Mouse (Mus musculus) limb, embryonic 13.5 days (tissue): ENCODE measurements around the gene Nqo1. TPM values are rescaled to one million over a fixed set of nuclear protein-coding genes. Genes with fewer than 3 reads are reported as not detected.

ENCODE experiments used
- ATAC-seq: fragments of 200-750 bp; cut with Nextera tagmentation; 2 replicates; pipeline ENCODE4 v1.8.0; 2017; ENCODE audit warnings: low read depth, moderate number of reproducible peaks, moderate TSS enrichment; ENCODE audit not compliant: low FRiP score
- H3K27ac ChIP-seq: fragments of 300-500 bp; sonication (generic); 2 replicates; pipeline ENCODE4 v1.5.1; 2015; ENCODE audit warnings: inconsistent platforms, mild to moderate bottlenecking, moderate library complexity
- H3K27me3 ChIP-seq: fragments of 300-500 bp; sonication (generic); 2 replicates; pipeline ENCODE4 v1.6.1; 2015; ENCODE audit warnings: mild to moderate bottlenecking, inconsistent platforms
- H3K36me3 ChIP-seq: fragments of 300-500 bp; sonication (generic); 2 replicates; pipeline ENCODE4 v1.6.1; 2015; ENCODE audit warnings: inconsistent platforms, mild to moderate bottlenecking, moderate library complexity
- H3K4me1 ChIP-seq: fragments of 300-500 bp; sonication (generic); 2 replicates; pipeline ENCODE4 v1.6.1; 2015; ENCODE audit warnings: inconsistent platforms
- H3K4me2 ChIP-seq: fragments of 300-500 bp; sonication (generic); replicated peaks from 2 replicates; pipeline ENCODE4 v1.6.1; 2015; ENCODE audit warnings: inconsistent platforms, mild to moderate bottlenecking, moderate library complexity
- H3K4me3 ChIP-seq: fragments of 300-500 bp; sonication (generic); 2 replicates; pipeline ENCODE4 v1.5.1; 2015; ENCODE audit warnings: moderate library complexity, mild to moderate bottlenecking, inconsistent platforms
- H3K9ac ChIP-seq: fragments of 300-500 bp; sonication (generic); 2 replicates; pipeline ENCODE4 v1.6.1; 2015; ENCODE audit warnings: mild to moderate bottlenecking, inconsistent platforms
- H3K9me3 ChIP-seq: fragments of 300-500 bp; sonication (generic); 2 replicates; pipeline ENCODE4 v1.6.1; 2016; ENCODE audit warnings: inconsistent platforms
- WGBS: fragments of 180-500 bp; shearing (Covaris S2); methylation state at CpG from one replicate; pipeline ENCODE4 v1.1.7; 2015; 5-methylcytosine and 5-hydroxymethylcytosine counted together
- polyA plus RNA-seq: library from polyadenylated mRNA; unstranded; fragments of >200 nt; fragmentation: Nextera tagmentation; extraction: Ambion mirVana; gene quantifications from 2 replicates; pipeline ENCODE4 v1.2.1, GENCODE M21; 2015

Nqo1 gene
- polyA plus RNA-seq = 18.8 and 20.3 TPM in 2 replicates

GRCm38 (mm10) chr8:107403038-107403781 is at the start of gene Nqo1:
Gene Nqo1 (minus strand): TSS chr8:107403206.
- Histone ChIP-seq H3K9ac (peak within 1 kb of the TSS; percentile 55), H3K4me3 (peak within 1 kb of the TSS; percentile 42), H3K4me1 (peaks cover 33% of the 10 kb centered on the region), H3K9me3 (no peaks in the 10 kb centered on the region), H3K36me3 (peaks cover 1% of the 10 kb centered on the region; the same call in 1 of the 2 replicates), H3K27me3 (no peaks in the 10 kb centered on the region), H3K27ac (peak within 1 kb of the TSS; percentile 85), H3K4me2 (peak within 1 kb of the TSS; percentile 70)
- peak; percentile 98 for ATAC-seq
- 10% methylated on average over 22 of the region's 22 CpGs for WGBS

- no peak overlapping the region for H3K4me2 ChIP-seq
- H3K4me1 ChIP-seq = peaks cover 31% of the 10 kb centered on the region
- H3K4me3 ChIP-seq = no peak overlapping the region
- no peaks in the 10 kb centered on the region for H3K27me3 ChIP-seq
- H3K9me3 ChIP-seq = no peaks in the 10 kb centered on the region
- WGBS = 86% methylated on average over 13 of the region's 13 CpGs
- no peak overlapping the region for H3K27ac ChIP-seq
- peaks cover 20% of the 10 kb centered on the region for H3K36me3 ChIP-seq
- H3K9ac ChIP-seq = no peak overlapping the region
- ATAC-seq = no peak
Measured at GRCm38 (mm10) chr8:107451414-107452066, 48.5 kb upstream of the Nqo1 start.

- Histone ChIP-seq H3K4me3 (no peak overlapping the region), H3K4me2 (no peak overlapping the region), H3K9ac (no peak overlapping the region), H3K36me3 (peaks cover 18% of the 10 kb centered on the region), H3K27ac (0 out of 2 replicates have a peak overlapping the region, but pooled peaks have one; percentile 40), H3K4me1 (peaks cover 27% of the 10 kb centered on the region), H3K27me3 (no peaks in the 10 kb centered on the region), H3K9me3 (no peaks in the 10 kb centered on the region)
- WGBS = 77% methylated on average over 6 of the region's 6 CpGs
- no peak for ATAC-seq
Measured at GRCm38 (mm10) chr8:107449655-107450054, 46.6 kb upstream of the Nqo1 start.

GRCm38 (mm10) chr8:107449130-107449529 is 46.1 kb upstream of the Nqo1 start:
- no peak overlapping the region for H3K4me2 ChIP-seq
- no peak overlapping the region for H3K9ac ChIP-seq
- no peak overlapping the region for H3K4me3 ChIP-seq
- ATAC-seq = no peak
- H3K36me3 ChIP-seq = peaks cover 18% of the 10 kb centered on the region
- H3K27ac ChIP-seq = peak overlapping the region; percentile 40; the same call in 1 of the 2 replicates
- H3K4me1 ChIP-seq = peaks cover 31% of the 10 kb centered on the region
- no peaks in the 10 kb centered on the region for H3K27me3 ChIP-seq
- no peaks in the 10 kb centered on the region for H3K9me3 ChIP-seq
- 52% methylated on average over 8 of the region's 8 CpGs for WGBS

- no peak overlapping the region; the same call in 1 of the 2 replicates for H3K27ac ChIP-seq
Measured at GRCm38 (mm10) chr8:107448382-107448889, 45.4 kb upstream of the Nqo1 start.

GRCm38 (mm10) chr8:107447713-107448112 is 44.7 kb upstream of the Nqo1 start:
- ATAC-seq = no peak
- no peak overlapping the region; the same call in 1 of the 2 replicates for H3K27ac ChIP-seq
- H3K4me1 ChIP-seq = peaks cover 31% of the 10 kb centered on the region
- H3K36me3 ChIP-seq = peaks cover 5% of the 10 kb centered on the region; the same call in 1 of the 2 replicates
- H3K9me3 ChIP-seq = no peaks in the 10 kb centered on the region
- no peaks in the 10 kb centered on the region for H3K27me3 ChIP-seq
- no peak overlapping the region for H3K4me3 ChIP-seq
- no peak overlapping the region for H3K9ac ChIP-seq
- H3K4me2 ChIP-seq = no peak overlapping the region

More at GRCm38 (mm10) chr8:107448382-107448889, 45.4 kb upstream of the Nqo1 start:
- Histone ChIP-seq H3K36me3 (peaks cover 12% of the 10 kb centered on the region), H3K9ac (no peak overlapping the region), H3K9me3 (no peaks in the 10 kb centered on the region), H3K4me2 (no peak overlapping the region), H3K4me1 (peaks cover 31% of the 10 kb centered on the region), H3K27me3 (no peaks in the 10 kb centered on the region), H3K4me3 (no peak overlapping the region)
- no peak for ATAC-seq
- WGBS = 79% methylated on average over 4 of the region's 4 CpGs

- Histone ChIP-seq H3K27ac (no peak overlapping the region; the same call in 1 of the 2 replicates), H3K4me2 (no peak overlapping the region), H3K4me1 (peaks cover 34% of the 10 kb centered on the region), H3K36me3 (peaks cover 8% of the 10 kb centered on the region; the same call in 1 of the 2 replicates), H3K9ac (peak overlapping the region; percentile 19), H3K27me3 (no peaks in the 10 kb centered on the region), H3K9me3 (no peaks in the 10 kb centered on the region), H3K4me3 (no peak overlapping the region)
- WGBS = 65% methylated on average over 3 of the region's 3 CpGs
- ATAC-seq = no peak
Measured at GRCm38 (mm10) chr8:107444626-107445025, 41.6 kb upstream of the Nqo1 start.

- Histone ChIP-seq H3K27me3 (no peaks in the 10 kb centered on the region), H3K4me3 (no peak overlapping the region), H3K9ac (no peak overlapping the region), H3K4me2 (no peak overlapping the region), H3K9me3 (no peaks in the 10 kb centered on the region), H3K4me1 (peaks cover 28% of the 10 kb centered on the region), H3K36me3 (peaks cover 8% of the 10 kb centered on the region; the same call in 1 of the 2 replicates), H3K27ac (no peak overlapping the region)
- WGBS = 94% methylated on average over 3 of the region's 3 CpGs
- ATAC-seq = no peak
Measured at GRCm38 (mm10) chr8:107439880-107440625, 37.0 kb upstream of the Nqo1 start.

- H3K27me3 ChIP-seq = no peaks in the 10 kb centered on the region
- ATAC-seq = no peak
- H3K36me3 ChIP-seq = peaks cover 8% of the 10 kb centered on the region; the same call in 1 of the 2 replicates
- H3K4me1 ChIP-seq = peaks cover 21% of the 10 kb centered on the region
- H3K27ac ChIP-seq = no peak overlapping the region
- no peaks in the 10 kb centered on the region for H3K9me3 ChIP-seq
- H3K4me2 ChIP-seq = peak overlapping the region; percentile 74
- no peak overlapping the region for H3K9ac ChIP-seq
- 69% methylated on average over 2 of the region's 2 CpGs for WGBS
- H3K4me3 ChIP-seq = peak overlapping the region; percentile 81; the same call in 1 of the 2 replicates
Measured at GRCm38 (mm10) chr8:107437711-107438110, 34.7 kb upstream of the Nqo1 start.

GRCm38 (mm10) chr8:107436841-107437421 is 33.9 kb upstream of the Nqo1 start:
- H3K27me3 ChIP-seq = no peaks in the 10 kb centered on the region
- H3K36me3 ChIP-seq = peaks cover 3% of the 10 kb centered on the region; the same call in 1 of the 2 replicates
- peak overlapping the region; percentile 74 for H3K4me2 ChIP-seq
- peak overlapping the region; percentile 81 for H3K4me3 ChIP-seq
- peak overlapping the region; percentile 88 for H3K9ac ChIP-seq
- peak; percentile 12; the same call in 1 of the 2 replicates for ATAC-seq
- 10% methylated on average over 16 of the region's 16 CpGs for WGBS
- peak overlapping the region; percentile 84 for H3K27ac ChIP-seq
- no peaks in the 10 kb centered on the region for H3K9me3 ChIP-seq
- peaks cover 21% of the 10 kb centered on the region for H3K4me1 ChIP-seq
